Mouse (Mus musculus) adrenal gland, adult 18-20 months (tissue): ENCODE data around the gene Plekhf1. TPM values are rescaled to one million over a fixed set of nuclear protein-coding genes. Genes with fewer than 3 reads are reported as not detected.

Experiments
- DNase-seq, 2 experiments: peaks; one replicate each; pipeline ENCODE4 v3.0.0; 2021 to 2022; ENCODE audit warnings: low spot score in 2 of 2
- long read RNA-seq, 2 experiments: library from polyadenylated mRNA; stranded (forward); transcript quantifications; one replicate each; pipeline ENCODE4 v2.0.0; 2021
- total RNA-seq, 2 experiments: library from RNA; stranded (reverse); gene quantifications; 1 replicate in 1 of 2; 2 replicates in 1 of 2; pipeline ENCODE4 v1.2.3; 2021

The Plekhf1 gene
- total RNA-seq = 1 to 10 TPM; 4.0 to 4.2 TPM
- long read RNA-seq, experiment 1, full-length matches to known transcripts = 13 of 13 reads
- long read RNA-seq, experiment 1, partial matches to known transcripts = 0 of 13 reads
- long read RNA-seq, experiment 1, other reads (novel, unspliced or antisense) = 0 of 13 reads
- long read RNA-seq, experiment 2, full-length matches to known transcripts = 7 of 8 reads
- long read RNA-seq, experiment 2, partial matches to known transcripts = 0 of 8 reads
- long read RNA-seq, experiment 2, other reads (novel, unspliced or antisense) = 1 of 8 reads

DNA sequence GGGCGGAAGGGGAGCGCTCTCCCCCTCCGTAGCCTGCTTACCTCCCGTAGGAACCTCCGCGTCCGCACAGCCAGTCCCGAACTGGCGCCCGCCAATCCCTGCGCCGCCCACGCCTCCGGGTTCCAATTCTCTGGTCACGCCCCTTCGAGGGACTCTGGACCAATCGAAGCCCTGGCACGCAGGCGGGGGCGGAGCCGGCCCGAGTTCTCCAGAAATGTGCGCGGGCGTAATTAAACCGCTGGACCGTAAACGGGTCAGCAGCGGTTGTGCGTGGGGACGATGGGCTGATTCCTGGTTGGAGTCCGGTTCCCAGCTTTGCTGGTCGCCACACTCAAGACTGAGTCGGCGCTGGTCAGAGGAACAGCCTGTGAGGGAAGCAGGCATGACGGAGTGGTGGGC, at the start of gene Plekhf1:
Gene Plekhf1, minus strand, starts transcription at position 117 of the 399 bp plus-strand sequence.
- DNase-seq = peak; percentile 88 to 92

DNA sequence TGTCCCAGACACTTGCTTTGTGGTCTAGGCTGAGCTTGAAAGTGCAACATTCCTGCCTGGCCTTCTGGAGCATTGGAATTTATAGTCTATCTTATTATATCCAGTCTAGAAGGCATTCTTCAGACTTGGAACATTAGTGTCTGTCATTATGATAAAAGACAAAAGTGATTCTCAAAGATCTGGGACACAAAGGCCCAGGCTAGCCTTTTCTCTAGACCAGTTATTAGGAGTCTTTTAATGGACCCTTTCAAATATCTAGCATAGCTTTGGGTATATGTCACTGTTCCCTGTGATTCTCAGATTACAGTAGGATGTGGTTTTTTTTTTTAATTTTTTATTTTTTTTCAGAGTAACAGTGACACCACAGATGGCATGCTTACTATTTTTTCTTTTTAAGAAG, 44.7 kb upstream of the Plekhf1 start:
- no peak for DNase-seq

GRCm38 (mm10) chr7:38271859-38272258, 44.0 kb upstream of the Plekhf1 start:
- no peak for DNase-seq

- DNase-seq = no peak
Measured at GRCm38 (mm10) chr7:38271511-38271811, 43.6 kb upstream of the Plekhf1 start.

DNA sequence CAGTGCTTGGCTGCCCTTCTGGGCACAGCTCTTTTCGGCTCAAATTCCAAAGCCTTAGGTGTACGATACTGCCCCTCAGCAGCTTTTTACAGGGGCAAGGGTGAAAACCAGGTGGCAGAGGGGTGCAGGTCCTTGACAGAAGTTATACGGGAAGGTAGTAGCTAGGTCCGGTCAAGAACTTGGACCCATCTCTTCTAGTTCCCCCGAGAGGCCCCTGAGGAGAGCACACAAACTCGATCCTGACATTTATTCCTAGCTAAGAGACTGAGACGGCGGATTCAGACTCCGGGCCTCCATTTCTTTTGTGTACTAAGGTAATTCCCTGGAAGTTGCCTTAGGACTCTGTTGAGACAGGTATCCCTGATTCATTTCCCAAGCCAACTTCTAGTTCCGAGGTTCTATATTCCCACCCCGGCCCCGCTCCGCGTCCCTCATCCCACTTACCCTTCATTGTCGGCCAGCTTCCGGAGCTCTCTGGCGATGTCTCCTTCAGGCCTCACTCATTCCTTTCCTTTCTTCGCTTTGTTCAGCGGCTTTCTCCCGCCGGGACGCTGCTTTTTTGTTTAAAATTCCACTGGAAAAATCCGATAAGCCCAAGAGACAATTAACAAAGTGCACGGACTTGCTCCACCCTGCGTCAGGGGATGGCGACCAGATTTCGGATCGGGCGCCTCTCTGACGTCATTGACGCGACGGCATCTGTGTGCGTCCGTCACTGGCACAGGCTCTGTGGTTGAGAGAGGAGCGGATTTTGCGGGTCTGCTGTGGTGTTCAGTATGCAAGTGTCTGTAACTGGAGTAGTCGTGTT, 43.1 kb upstream of the Plekhf1 start, which contains the start of gene Pop4:
Gene Pop4, minus strand, starts transcription at position 721 of the 808 bp plus-strand sequence.
- peak; percentile 93 to 96 for DNase-seq

GRCm38 (mm10) chr7:38267006-38267680, 39.3 kb upstream of the Plekhf1 start:
- DNase-seq = peak; percentile 41 to 45

DNA sequence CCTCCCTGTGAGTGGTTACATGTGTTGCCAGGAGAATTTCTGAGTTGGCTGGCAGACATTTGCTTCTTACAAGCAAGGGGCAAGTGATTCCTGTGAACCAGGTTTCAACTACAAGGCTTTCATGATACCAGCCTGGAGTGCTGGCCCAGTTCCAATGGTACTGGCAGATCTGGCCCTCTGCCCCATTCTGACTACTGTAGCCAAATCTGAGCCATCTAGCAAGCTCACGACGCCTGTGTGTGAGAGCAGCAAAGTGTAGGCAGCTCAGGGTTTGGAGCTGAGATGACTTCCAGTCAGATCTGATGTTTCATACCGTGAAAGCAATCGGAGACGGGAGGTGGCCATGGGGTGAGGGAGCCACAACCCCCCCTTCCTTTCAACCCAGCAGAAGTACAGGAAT, 34.6 kb upstream of the Plekhf1 start:
- peak in 1 of 2 experiments; percentile 31 for DNase-seq

GRCm38 (mm10) chr7:38259631-38260030, 31.8 kb upstream of the Plekhf1 start:
- no peak for DNase-seq

DNA sequence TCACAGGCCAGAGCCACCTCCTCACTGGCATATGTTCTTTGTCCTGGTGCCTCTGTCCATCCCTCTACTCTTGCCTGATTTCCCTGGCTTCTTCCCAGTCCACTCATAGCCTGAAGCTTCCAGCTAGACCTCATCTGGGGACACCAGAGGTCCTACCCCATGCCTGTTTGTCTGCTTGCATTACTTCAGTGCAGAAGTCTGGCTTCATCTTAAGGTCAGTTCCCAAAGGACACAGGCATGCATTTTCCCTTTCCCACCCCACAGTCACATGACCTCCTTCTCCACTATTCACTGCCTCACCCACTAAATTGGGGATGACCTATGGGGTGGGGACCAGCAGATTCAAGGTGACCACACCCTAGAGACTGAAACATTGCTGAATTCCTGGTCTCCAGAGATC, 25.6 kb upstream of the Plekhf1 start:
- DNase-seq = no peak

DNA sequence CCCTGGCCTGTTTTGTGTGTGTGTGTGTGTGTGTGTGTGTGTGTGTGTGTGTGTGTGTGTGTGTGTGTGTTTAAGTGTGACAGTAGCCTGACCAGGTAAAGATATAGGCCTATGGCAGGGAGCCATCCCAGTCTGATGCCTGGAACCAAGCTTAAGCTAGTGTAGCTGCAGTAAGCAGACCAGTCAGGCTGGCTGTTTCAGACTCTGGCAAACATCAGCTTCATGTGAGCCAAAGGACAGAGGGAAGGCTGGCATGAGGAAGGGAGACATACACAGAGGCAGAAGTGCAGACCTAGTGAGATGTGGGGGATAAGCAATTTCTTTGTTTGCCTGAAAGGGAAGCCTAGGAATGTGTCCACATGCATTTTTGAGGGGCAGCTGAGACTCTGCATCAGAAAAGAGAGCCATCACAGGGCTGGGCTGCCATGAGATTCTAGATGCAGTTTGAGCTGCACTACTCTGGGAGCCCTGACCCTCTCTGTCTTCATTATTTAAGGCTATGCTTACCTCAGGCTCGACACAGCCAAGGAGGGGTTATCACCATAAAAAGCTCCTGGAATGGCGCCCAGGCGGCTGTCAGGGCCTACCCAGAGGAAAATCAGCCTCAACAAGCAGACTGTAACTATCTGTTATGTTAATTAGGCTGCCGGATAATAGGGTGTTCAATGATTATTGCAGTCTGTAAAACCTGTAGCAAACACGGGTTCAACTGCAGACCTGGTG, 23.8 kb upstream of the Plekhf1 start:
- no peak for DNase-seq

- no peak for DNase-seq
Measured at GRCm38 (mm10) chr7:38242417-38242816, 14.6 kb upstream of the Plekhf1 start.

DNA sequence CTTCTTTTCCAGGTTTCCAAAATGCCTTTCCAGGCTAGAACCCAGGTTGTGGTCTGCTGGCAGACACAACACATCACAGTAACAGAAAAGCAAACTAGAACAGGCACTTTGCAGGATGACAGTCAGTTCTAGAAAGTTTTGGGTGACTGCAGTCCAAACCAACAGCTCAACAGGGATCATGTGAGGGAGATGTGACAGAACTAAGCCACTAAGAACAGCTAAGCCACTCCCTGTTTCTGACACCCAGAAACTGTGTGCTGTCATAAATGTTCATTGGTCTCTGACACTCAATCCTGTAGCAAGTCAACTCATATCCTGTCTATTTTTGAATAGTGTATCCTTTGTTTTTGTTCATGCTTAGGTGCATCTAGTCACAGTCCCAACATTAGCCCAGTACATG, 9.3 kb upstream of the Plekhf1 start:
- no peak for DNase-seq

DNA sequence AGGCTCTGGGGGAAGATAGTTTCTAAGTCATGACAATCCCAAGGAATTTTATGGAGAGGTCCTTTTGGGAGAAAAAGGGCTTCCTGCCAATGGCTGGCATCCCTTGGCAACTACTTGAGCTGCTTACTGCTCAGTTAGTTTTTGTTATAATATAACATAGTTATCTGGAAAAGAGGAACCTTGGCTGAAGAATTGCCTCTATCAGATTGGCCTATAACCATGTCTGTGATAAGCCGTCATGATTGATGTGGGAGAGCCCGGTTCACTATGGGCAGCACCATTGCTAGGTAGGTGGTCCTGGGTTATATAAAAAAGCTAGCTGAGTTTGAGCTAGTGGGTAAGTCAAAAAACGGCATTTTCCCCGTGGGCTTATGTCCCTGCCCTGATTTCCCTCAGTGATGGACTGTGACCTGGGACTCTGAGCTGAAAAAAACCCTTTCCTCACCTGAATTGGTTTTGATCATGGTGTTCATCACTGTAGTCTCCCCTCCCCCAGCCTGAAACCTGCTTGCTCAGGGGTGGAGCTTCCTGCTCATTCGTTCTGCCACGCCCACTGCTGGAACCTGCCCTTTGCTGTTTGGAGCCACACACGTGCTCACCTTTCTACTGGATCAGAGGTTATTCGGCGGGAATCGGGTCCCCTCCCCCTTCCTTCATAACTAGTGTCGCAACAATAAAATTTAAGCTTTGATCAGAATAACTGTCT, 8.7 kb upstream of the Plekhf1 start:
- DNase-seq = no peak

- no peak for DNase-seq
Measured at GRCm38 (mm10) chr7:38230285-38230684, 2.5 kb upstream of the Plekhf1 start.

DNA sequence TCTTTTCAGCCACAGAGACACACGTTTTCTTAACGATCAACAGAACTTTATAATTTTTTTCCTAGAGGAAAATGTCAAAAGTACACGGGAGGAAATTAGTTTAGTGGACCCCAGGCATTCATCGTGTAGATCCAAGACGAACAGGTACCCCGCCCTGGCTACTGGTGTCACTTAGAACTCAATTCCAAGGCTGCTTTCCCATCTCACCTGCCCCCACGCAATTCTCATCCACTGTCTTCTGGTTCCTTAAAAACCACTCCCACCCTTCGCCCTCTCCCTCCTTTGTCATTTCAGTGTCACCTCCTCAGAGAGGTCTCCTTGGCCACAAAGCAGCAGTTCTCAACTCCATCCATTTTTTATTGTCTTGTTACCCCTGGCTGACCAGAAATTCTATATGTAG, 513 bp upstream of the Plekhf1 start:
- DNase-seq = no peak

GRCm38 (mm10) chr7:38227181-38227899, 476 bp downstream of the Plekhf1 start:
- DNase-seq = peak; percentile 36 to 67

GRCm38 (mm10) chr7:38226226-38226625, 1.6 kb downstream of the Plekhf1 start:
- no peak for DNase-seq

- peak in 1 of 2 experiments; percentile 10 for DNase-seq
Measured at GRCm38 (mm10) chr7:38224577-38225369, 3.0 kb downstream of the Plekhf1 start.

GRCm38 (mm10) chr7:38220866-38221265, 7.0 kb downstream of the Plekhf1 start:
- no peak for DNase-seq
